Mouse (Mus musculus): ENCODE results near the gene Top2b. TPM values are rescaled to one million over a fixed set of nuclear protein-coding genes. Genes with fewer than 3 reads are reported as not detected.

Top2b gene
- total and polyA plus RNA-seq, 3 experiments, result 32.4 to 74.0 (median 62.4) TPM

DNA sequence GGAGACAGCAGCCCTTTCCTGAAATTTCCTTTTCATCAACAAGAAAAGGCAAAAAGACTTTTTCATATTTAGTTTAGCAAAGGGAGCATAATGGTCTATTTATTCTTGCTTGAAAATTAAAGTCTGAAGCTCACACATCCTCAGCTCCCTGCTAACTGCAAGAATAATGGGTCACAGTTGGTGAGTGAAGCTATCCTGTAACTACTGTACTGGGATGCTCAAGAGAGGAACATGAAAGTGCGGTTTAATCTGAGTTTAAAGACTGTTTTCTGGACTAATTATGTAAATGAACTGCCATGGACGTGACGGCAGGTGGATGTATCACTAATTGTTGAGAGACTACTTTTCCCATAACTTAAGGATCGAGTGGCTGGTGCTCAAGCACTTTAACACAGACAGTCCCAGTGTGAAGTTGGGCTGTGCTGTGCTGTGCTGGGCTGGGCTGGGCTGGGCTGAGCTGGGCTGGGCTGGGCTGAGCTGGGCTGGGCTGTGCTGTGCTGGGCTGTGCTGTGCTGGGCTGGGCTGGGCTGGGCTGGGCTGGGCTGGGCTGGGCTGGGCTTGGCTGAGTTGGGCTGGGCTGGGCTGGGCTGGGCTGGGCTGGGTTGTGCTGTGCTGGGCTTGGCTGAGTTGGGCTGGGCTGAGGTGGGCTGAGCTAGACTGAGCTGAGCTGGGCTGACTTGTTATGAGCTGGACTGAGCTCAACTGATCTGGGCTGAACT, 83.4 kb downstream of the Top2b start:
- DNase-seq (ENCODE audit: extremely low read depth), result no peak
- Histone ChIP-seq H3K9me3 (replicated peaks; ENCODE audit: low read length) (no peaks in the 10 kb centered on the region), H3K36me3 (replicated peaks in 1 of 2; ENCODE audit: control insufficient read depth in 1 of 2, insufficient read depth in 1 of 2, low read length in 1 of 2) (no peaks in the 10 kb centered on the region), H3K4me3 (replicated peaks in 1 of 3; ENCODE audit: low read depth in 2 of 3, low read length in 2 of 3, poor library complexity in 1 of 3) (no peak overlapping the region), H3K9ac (ENCODE audit: insufficient read depth, low read depth) (no peak overlapping the region), H3K79me2 (replicated peaks; ENCODE audit: control insufficient read depth, extremely low read depth, insufficient read depth, poor library complexity, severe bottlenecking) (no peaks in the 10 kb centered on the region), H3K27me3 (replicated peaks) (no peaks in the 10 kb centered on the region), H3K27ac (ENCODE audit: insufficient read depth, low read depth) (no peak overlapping the region), H3K4me1 (ENCODE audit: control insufficient read depth in 1 of 2, insufficient read depth in 2 of 2) (peaks cover 2 to 18% of the 10 kb centered on the region in 2 experiments; a peak in 3 of 4 replicates), H3K4me2 (ENCODE audit: insufficient read depth, low read depth, poor library complexity, severe bottlenecking) (peak overlapping the region; percentile 72)
- dilution Hi-C loops (cut with MboI; ENCODE audit: extremely low pct_ligation_motif_present, extremely low pct_unique_long_range_greater_than_20kb, low sequenced_read_pairs), result no loop called here
- in situ Hi-C loops (cut with MboI; ENCODE audit: low pct_ligation_motif_present, low pct_unique_long_range_greater_than_20kb, low sequenced_read_pairs), result no loop called here
- TF ChIP-seq NRF1 (IDR thresholded peaks at IDR 0.05; ENCODE audit: low read depth, low read length) (no peak), POLR2A (IDR thresholded peaks at IDR 0.05; ENCODE audit: low read depth, low read length) (no peak), USF1 (IDR thresholded peaks at IDR 0.05; ENCODE audit: low read depth, low read length) (no peak), ETS1 (conservative IDR thresholded peaks at IDR 0.05; ENCODE audit: low read depth, low read length) (no peak), UBTF (IDR thresholded peaks at IDR 0.05; ENCODE audit: low read depth, low read length) (no peak), TCF12 (IDR thresholded peaks at IDR 0.05; ENCODE audit: low read depth, low read length) (no peak), PAX5 (IDR thresholded peaks at IDR 0.05; ENCODE audit: low read length) (no peak), ZKSCAN1 (IDR thresholded peaks at IDR 0.05; ENCODE audit: borderline replicate concordance, low read depth, low read length) (no peak), HCFC1 (IDR thresholded peaks at IDR 0.05; ENCODE audit: low read depth, low read length) (no peak), SMC3 (IDR thresholded peaks at IDR 0.05; ENCODE audit: low read depth, low read length) (no peak), CHD2 (IDR thresholded peaks at IDR 0.05; ENCODE audit: low read length) (no peak), TBP (conservative IDR thresholded peaks at IDR 0.05; ENCODE audit: low read depth, low read length) (no peak), MAFK (IDR thresholded peaks at IDR 0.05; ENCODE audit: insufficient replicate concordance, low read length) (no peak)

DNA sequence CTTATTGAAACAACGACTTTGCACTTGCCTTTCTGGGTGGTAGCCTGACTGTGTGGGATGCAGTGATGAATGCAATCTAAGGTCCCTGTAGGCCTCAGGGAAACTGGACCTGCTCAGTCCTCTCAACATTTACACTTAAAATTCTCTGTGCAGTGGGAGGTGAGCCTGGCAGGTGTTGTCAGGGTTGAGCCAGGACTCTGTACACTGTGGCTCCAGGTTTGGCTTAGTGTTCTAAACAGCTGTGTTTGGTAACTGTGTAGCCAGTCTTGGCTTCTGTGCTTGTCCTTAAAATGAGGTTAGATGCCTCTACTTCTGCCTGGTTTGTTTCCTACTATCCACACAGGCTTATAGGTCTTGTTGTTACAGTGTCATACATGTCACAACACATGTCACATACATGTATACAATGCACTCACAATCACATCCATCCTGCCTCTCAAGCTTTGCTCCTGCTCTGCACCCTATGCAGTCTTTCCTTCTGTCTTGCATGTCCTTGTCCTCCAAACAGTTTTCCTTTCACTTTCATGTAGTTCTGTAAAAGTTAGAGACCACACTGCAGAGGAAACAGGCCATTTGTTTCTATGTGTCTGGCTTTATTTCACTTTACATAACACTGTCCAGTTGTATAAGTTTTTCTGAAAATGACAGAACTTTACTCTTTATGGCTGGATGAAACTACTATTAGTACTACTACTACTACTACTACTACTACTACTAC, 113.8 kb downstream of the Top2b start:
- dilution Hi-C loops (cut with MboI; ENCODE audit: extremely low pct_ligation_motif_present, extremely low pct_unique_long_range_greater_than_20kb, low sequenced_read_pairs), result no loop called here
- in situ Hi-C loops (cut with MboI; ENCODE audit: low pct_ligation_motif_present, low pct_unique_long_range_greater_than_20kb, low sequenced_read_pairs), result no loop called here

More for the DNA sequence above, 113.8 kb downstream of the Top2b start:
- Histone ChIP-seq H3K79me2 (replicated peaks; ENCODE audit: control insufficient read depth, extremely low read depth, insufficient read depth, poor library complexity, severe bottlenecking) (no peaks in the 10 kb centered on the region), H3K4me3 (replicated peaks in 1 of 3; ENCODE audit: low read depth in 2 of 3, low read length in 2 of 3, poor library complexity in 1 of 3) (no peak overlapping the region), H3K27me3 (replicated peaks) (no peaks in the 10 kb centered on the region), H3K27ac (ENCODE audit: insufficient read depth, low read depth) (no peak overlapping the region), H3K4me1 (ENCODE audit: control insufficient read depth in 1 of 2, insufficient read depth in 2 of 2) (peaks cover 5 to 9% of the 10 kb centered on the region in 2 experiments; a peak in 3 of 4 replicates), H3K9me3 (replicated peaks; ENCODE audit: low read length) (no peaks in the 10 kb centered on the region), H3K4me2 (ENCODE audit: insufficient read depth, low read depth, poor library complexity, severe bottlenecking) (0 out of 2 replicates have a peak overlapping the region, but pooled peaks have one; percentile 22), H3K9ac (ENCODE audit: insufficient read depth, low read depth) (no peak overlapping the region), H3K36me3 (replicated peaks in 1 of 2; ENCODE audit: control insufficient read depth in 1 of 2, insufficient read depth in 1 of 2, low read length in 1 of 2) (no peaks in the 10 kb centered on the region)
- no peak for TF ChIP-seq NELFE (IDR thresholded peaks at IDR 0.05; ENCODE audit: low read depth, low read length)
- DNase-seq (ENCODE audit: extremely low read depth), result no peak
